Mouse (Mus musculus): ENCODE data around the gene Olfr395.
"Not testable (repeated sequence)": the region's sequence is repeated elsewhere in the genome, so short reads cannot be mapped to it uniquely, and the experiment has no call there.

Gene Olfr395

DNA sequence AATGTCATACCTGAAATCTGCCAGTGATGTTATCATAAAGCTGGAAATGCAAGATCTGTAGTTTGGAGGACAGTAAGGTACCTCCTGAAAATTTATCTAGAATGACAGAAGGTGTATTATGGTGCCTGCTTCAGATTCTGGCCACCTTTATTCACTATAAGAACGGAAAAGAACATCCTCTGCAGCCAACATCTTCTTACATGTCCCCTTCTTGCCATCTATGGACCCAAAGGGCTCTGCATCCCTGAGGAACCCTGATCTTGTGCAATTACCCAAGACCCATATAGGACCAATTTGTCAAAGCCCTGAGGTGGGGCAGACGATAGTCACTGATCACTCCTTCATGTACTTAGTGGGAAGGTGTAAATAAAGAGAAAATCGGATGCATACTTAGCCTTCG is at the start of gene Olfr395:
Olfr395 (minus strand) TSS at position 101 of the 400 bp plus-strand sequence.
- DNase-seq (ENCODE audit: low read depth, low spot score): not testable (repeated sequence)

DNA sequence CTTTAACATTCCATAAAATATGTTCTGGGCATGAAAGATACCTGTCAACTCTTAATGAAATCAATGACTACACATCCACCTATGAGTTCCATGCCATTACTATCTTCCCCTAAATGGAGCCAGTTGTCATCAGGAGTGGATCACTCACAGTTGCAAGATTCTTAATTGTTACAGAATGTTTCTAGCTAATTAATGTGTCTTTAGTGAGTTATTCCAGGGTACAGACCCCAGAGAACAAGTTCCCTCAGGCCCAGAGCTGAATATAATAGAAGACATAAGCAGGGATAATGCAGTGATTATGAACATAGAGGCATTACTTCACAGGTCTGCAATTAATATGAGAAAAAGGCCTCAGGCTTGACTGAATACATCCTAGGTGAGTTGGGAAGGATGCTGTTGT is 27.3 kb upstream of the Olfr395 start, which contains the start of gene Olfr23:
Olfr23 (plus strand) TSS at position 301 of the 400 bp plus-strand sequence.
- DNase-seq (ENCODE audit: low read depth, low spot score): no peak

DNA sequence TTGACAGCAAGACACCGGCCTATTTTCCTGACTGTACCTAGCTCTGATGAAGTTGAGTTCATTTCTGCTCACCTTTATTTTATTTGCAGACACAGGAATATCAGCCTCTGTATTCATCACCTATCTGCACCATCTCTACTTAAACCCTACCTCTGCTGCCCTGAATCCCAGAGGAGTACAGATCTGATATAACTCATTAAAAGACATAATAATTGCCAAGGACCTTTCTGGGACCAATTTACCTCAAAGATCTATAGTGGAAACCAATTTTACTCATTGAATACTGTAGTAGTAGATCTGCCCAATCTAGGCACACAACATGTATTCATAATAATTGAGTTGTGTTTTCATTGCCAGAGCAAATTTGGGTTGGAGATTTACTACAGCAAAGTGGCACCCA is 18.4 kb downstream of the Olfr395 start, which contains the start of gene Olfr394:
Olfr394 (minus strand) TSS at position 101 of the 400 bp plus-strand sequence.
- DNase-seq (ENCODE audit: low read depth, low spot score): no peak

Data from retina, postnatal 7 days (tissue).